Mouse (Mus musculus) liver, embryonic 14.5 days (tissue): ENCODE measurements around the gene Sypl.

Experiments
- CTCF ChIP-seq: IDR thresholded peaks from 2 replicates; pipeline ENCODE4 v1.5.1; 2016; ENCODE audit warnings: antibody characterized with exemption, low read depth, control low read depth
- EP300 ChIP-seq: IDR thresholded peaks from 2 replicates; pipeline ENCODE4 v1.6.1; 2016; ENCODE audit warnings: antibody characterized with exemption, low read depth

GRCm38 (mm10) chr12:32975501-32975900 is 21.8 kb downstream of the Sypl start:
- TF ChIP-seq CTCF (no peak), EP300 (no peak)
